In genomic region chr3:145649852-145650202, GRCm38 (mm10) we compare ENCODE assay signal across 8 mouse cellular contexts. TPM values are rescaled to one million over a fixed set of nuclear protein-coding genes. Genes with fewer than 3 reads are reported as not detected.
DNase-seq lines count a peak whose midpoint lies in the region; ATAC-seq and TF ChIP-seq lines count a peak whose summit lies in the region.

Ccn1 (minus strand) TSS chr3:145649981.

- H3K27ac ChIP-seq in embryonic facial prominence, embryonic 15.5 days (replicated peaks) = peak within 1 kb of the TSS; percentile 92
- peak within 1 kb of the TSS; percentile 64 for H3K27ac ChIP-seq in liver, embryonic 15.5 days (replicated peaks)
- H3K27ac ChIP-seq in olfactory bulb, adult 2 months (ENCODE audit: insufficient read depth, low read depth, low read length) = no peak within 1 kb of the TSS

- H3K9ac ChIP-seq in embryonic facial prominence, embryonic 15.5 days = peak within 1 kb of the TSS; percentile 76
- H3K9ac ChIP-seq in liver, embryonic 15.5 days = peak within 1 kb of the TSS; percentile 45; the same call in 1 of the 2 replicates

- WGBS in embryonic facial prominence, embryonic 15.5 days = 0% methylated on average over 25 of the region's 29 CpGs
- WGBS in liver, embryonic 15.5 days (ENCODE audit: insufficient replicate concordance) = under 1% methylated on average over 29 of the region's 29 CpGs
- WGBS in olfactory bulb, adult 2 months = under 1% methylated on average over 29 of the region's 29 CpGs

- peak within 1 kb of the TSS; percentile 59 for H3K4me3 ChIP-seq in embryonic facial prominence, embryonic 15.5 days (replicated peaks)
- peak within 1 kb of the TSS; percentile 54 for H3K4me3 ChIP-seq in liver, embryonic 15.5 days (replicated peaks)
- peak within 1 kb of the TSS; percentile 52 for H3K4me3 ChIP-seq in olfactory bulb, adult 2 months (ENCODE audit: insufficient read depth, low read depth, low read length)

- peaks cover 6% of the 10 kb centered on the region; the same call in 1 of the 2 replicates for H3K36me3 ChIP-seq in embryonic facial prominence, embryonic 15.5 days
- no peaks in the 10 kb centered on the region for H3K36me3 ChIP-seq in liver, embryonic 15.5 days (replicated peaks)

- peak; percentile 38 to 50 for DNase-seq in cerebellum, postnatal 25 days
- no peak for DNase-seq in cerebellum, adult 9-10 months
- peak; percentile 93 for DNase-seq in heart, adult 9 months (ENCODE audit: low spot score in 2 of 2)
- peak; percentile 95 for DNase-seq in kidney, adult 9 months

- peak; percentile 73 for ATAC-seq in embryonic facial prominence, embryonic 15.5 days (ENCODE audit: insufficient number of reproducible peaks, low FRiP score, low TSS enrichment, low read depth)
- peak; percentile 49 for ATAC-seq in liver, embryonic 15.5 days (ENCODE audit: insufficient read depth)
- ATAC-seq in megakaryocyte-erythroid progenitor cell, adult 5-6 weeks (replicated peaks; ENCODE audit: low FRiP score, low TSS enrichment, poor library complexity, severe bottlenecking) = no peak

- H3K4me1 ChIP-seq in embryonic facial prominence, embryonic 15.5 days = peaks cover 53% of the 10 kb centered on the region
- 0 out of 2 replicates have a peak, but pooled peaks cover 5% of the 10 kb centered on the region for H3K4me1 ChIP-seq in liver, embryonic 15.5 days (replicated peaks)
- H3K4me1 ChIP-seq in olfactory bulb, adult 2 months (ENCODE audit: control insufficient read depth, insufficient read depth, low read length) = peaks cover 31% of the 10 kb centered on the region

- no peaks in the 10 kb centered on the region for H3K9me3 ChIP-seq in embryonic facial prominence, embryonic 15.5 days (replicated peaks)
- no peaks in the 10 kb centered on the region for H3K9me3 ChIP-seq in liver, embryonic 15.5 days (replicated peaks)

- peak within 1 kb of the TSS; percentile 80 for H3K4me2 ChIP-seq in embryonic facial prominence, embryonic 15.5 days (replicated peaks)
- H3K4me2 ChIP-seq in liver, embryonic 15.5 days = peak within 1 kb of the TSS; percentile 53

- 0 out of 2 replicates have a peak, but pooled peaks have one; percentile 31 for TF ChIP-seq POLR2A in olfactory bulb, adult 2 months (IDR thresholded peaks at IDR 0.05; ENCODE audit: insufficient read depth, low read depth, low read length)

- H3K27me3 ChIP-seq in embryonic facial prominence, embryonic 15.5 days = no peaks in the 10 kb centered on the region
- H3K27me3 ChIP-seq in liver, embryonic 15.5 days = peaks cover 67% of the 10 kb centered on the region

- TF ChIP-seq CTCF in olfactory bulb, adult 2 months (IDR thresholded peaks at IDR 0.05; ENCODE audit: insufficient read depth, low read depth, low read length) = no peak

RNA-seq across cellular contexts. Expression of gene Ccn1, which starts in this region (rescaled TPM):
- polyA plus RNA-seq in embryonic facial prominence, embryonic 15.5 days (2015; fragmentation: Nextera tagmentation; extraction: Ambion mirVana) = 62.7 and 66.0 TPM in 2 replicates
- 7.6 and 8.5 TPM in 2 replicates for polyA plus RNA-seq in liver, embryonic 15.5 days (2015; fragmentation: Nextera tagmentation; extraction: Ambion mirVana)
- not detected in 2 replicates for polyA plus RNA-seq in olfactory bulb, adult 2 months (2012; ENCODE audit: insufficient read depth, insufficient read length, low replicate concordance, missing spikeins)
- not detected in 2 replicates for total RNA-seq in megakaryocyte-erythroid progenitor cell, adult 5-6 weeks (2014; fragmentation: Nextera tagmentation)
- 1.9 TPM in 1 of 2 replicates, not detected in the other for total RNA-seq in megakaryocyte-erythroid progenitor cell, adult 5-6 weeks (2017)
